Mouse (Mus musculus): Measurements from ENCODE around the gene Syt11. TPM values are rescaled to one million over a fixed set of nuclear protein-coding genes. Genes with fewer than 3 reads are reported as not detected.
"Not testable (repeated sequence)": the region's sequence is repeated elsewhere in the genome, so short reads cannot be mapped to it uniquely, and the experiment has no call there.

Syt11 gene
- polyA plus RNA-seq, 1 experiment from 2014 or later: 200 TPM

GRCm38 (mm10) chr3:88717198-88717798 lies 57.7 kb downstream of the Syt11 start:
- Histone ChIP-seq H3K27me3 (no peaks in the 10 kb centered on the region), H3K4me2 (peak overlapping the region; percentile 79), H3K4me1 (peaks cover 13% of the 10 kb centered on the region), H3K4me3 (replicated peaks) (peak overlapping the region; percentile 80), H3K36me3 (replicated peaks) (peaks cover 43% of the 10 kb centered on the region), H3K27ac (peak overlapping the region; percentile 71), H3K9me3 (no peaks in the 10 kb centered on the region), H3K9ac (peak overlapping the region; percentile 68)
- ATAC-seq (ENCODE audit: low FRiP score): peak; percentile 71
- WGBS: 7% methylated on average over 9 of the region's 9 CpGs

- no peaks in the 10 kb centered on the region for H3K9me3 ChIP-seq
- H3K4me2 ChIP-seq: peak within 1 kb of the TSS; percentile 79
- 3% methylated on average over 27 of the region's 27 CpGs for WGBS
- H3K27me3 ChIP-seq: no peaks in the 10 kb centered on the region
- peak within 1 kb of the TSS; percentile 80 for H3K4me3 ChIP-seq (replicated peaks)
- H3K9ac ChIP-seq: peak within 1 kb of the TSS; percentile 68
- H3K4me1 ChIP-seq: peaks cover 13% of the 10 kb centered on the region
- peak within 1 kb of the TSS; percentile 71 for H3K27ac ChIP-seq
- ATAC-seq (ENCODE audit: low FRiP score): peak; percentile 95
- H3K36me3 ChIP-seq (replicated peaks): peaks cover 50% of the 10 kb centered on the region
These were observed 58.4 kb downstream of the Syt11 start, which contains the start of gene Rit1 for GRCm38 (mm10) chr3:88716399-88717197. Rit1 (plus strand) TSS chr3:88716838.

GRCm38 (mm10) chr3:88715716-88716115 lies 59.2 kb downstream of the Syt11 start:
- ATAC-seq (ENCODE audit: low FRiP score); H3K9me3 ChIP-seq; H3K27ac ChIP-seq; H3K4me2 ChIP-seq; H3K4me3 ChIP-seq (replicated peaks); H3K9ac ChIP-seq; H3K27me3 ChIP-seq: not testable (repeated sequence)
- H3K4me1 ChIP-seq: peaks cover 13% of the 10 kb centered on the region
- WGBS: 90% methylated on average over 5 of the region's 5 CpGs
- peaks cover 53% of the 10 kb centered on the region for H3K36me3 ChIP-seq (replicated peaks)

- Histone ChIP-seq H3K36me3 (replicated peaks) (peaks cover 53% of the 10 kb centered on the region), H3K27ac (no peak overlapping the region), H3K9me3 (no peaks in the 10 kb centered on the region), H3K4me1 (peaks cover 13% of the 10 kb centered on the region), H3K4me3 (replicated peaks) (no peak overlapping the region), H3K4me2 (no peak overlapping the region), H3K27me3 (no peaks in the 10 kb centered on the region), H3K9ac (no peak overlapping the region)
- 83% methylated on average over 2 of the region's 2 CpGs for WGBS
- no peak for ATAC-seq (ENCODE audit: low FRiP score)
These were observed 60.2 kb downstream of the Syt11 start for GRCm38 (mm10) chr3:88714725-88715124.

DNA sequence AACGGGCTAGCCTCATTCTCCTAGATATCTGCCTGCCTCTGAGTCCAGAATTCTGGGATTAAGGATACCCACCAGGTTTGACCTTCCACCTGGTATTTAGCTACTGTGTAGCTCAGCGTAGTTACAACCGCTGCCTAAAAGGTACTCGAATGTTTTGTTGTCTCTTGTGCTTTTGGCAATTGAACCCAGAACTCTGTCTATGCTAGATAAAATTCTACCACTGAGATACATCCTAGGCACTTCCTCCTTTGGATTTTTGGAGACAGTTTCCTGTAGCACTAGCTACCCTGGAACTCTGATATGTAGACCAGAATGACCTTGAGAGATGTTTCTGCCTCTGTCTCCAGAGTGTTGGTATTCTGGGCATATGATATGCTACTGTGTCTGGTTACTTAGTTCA lies 61.3 kb downstream of the Syt11 start:
- Histone ChIP-seq H3K9ac (no peak overlapping the region), H3K27ac (no peak overlapping the region), H3K36me3 (replicated peaks) (peaks cover 53% of the 10 kb centered on the region), H3K4me3 (replicated peaks) (no peak overlapping the region), H3K27me3 (no peaks in the 10 kb centered on the region), H3K4me2 (no peak overlapping the region), H3K4me1 (peaks cover 13% of the 10 kb centered on the region), H3K9me3 (no peaks in the 10 kb centered on the region)
- ATAC-seq (ENCODE audit: low FRiP score): no peak
- WGBS: 97% methylated on average over 4 of the region's 4 CpGs

DNA sequence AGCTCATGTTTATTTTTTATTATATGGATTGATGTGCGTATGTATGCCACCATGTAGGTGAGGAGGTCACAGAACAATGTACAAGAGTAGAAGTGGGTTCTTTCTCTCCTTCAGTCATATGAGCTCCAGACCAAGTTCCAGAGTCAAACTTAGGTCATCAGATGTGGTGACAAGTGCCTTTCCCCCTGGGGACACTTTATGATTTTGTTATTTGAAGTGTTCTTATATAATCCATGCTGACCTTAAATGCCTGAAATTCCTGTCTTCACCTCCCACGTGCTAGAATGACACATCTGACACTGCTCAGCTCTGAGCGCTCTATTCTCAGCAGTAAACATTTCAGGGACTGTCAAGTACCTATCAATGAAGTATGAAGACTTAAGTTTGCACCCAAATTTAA lies 73.7 kb downstream of the Syt11 start:
- no peak overlapping the region for H3K4me2 ChIP-seq
- H3K27ac ChIP-seq: no peak overlapping the region
- peaks cover 94% of the 10 kb centered on the region for H3K36me3 ChIP-seq (replicated peaks)
- H3K27me3 ChIP-seq: no peaks in the 10 kb centered on the region
- no peak for ATAC-seq (ENCODE audit: low FRiP score)
- WGBS: 85% methylated on average over 3 of the region's 3 CpGs
- H3K4me3 ChIP-seq (replicated peaks): no peak overlapping the region
- H3K9ac ChIP-seq: no peak overlapping the region
- no peaks in the 10 kb centered on the region for H3K4me1 ChIP-seq
- no peaks in the 10 kb centered on the region for H3K9me3 ChIP-seq

DNA sequence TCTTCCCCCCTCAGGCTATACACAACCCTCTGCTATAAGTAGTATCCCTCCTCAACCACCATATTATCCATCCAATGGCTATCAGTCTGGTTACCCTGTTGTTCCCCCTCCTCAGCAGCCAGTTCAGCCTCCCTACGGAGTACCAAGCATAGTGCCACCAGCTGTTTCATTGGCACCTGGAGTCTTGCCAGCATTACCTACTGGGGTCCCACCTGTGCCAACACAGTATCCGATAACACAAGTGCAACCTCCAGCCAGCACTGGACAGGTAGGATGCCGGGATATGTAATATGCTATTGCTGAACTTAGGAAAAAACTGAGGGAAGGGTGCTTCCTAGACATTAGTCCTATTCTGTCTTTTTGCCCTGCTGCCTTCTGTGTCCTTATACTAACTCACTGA lies 74.7 kb downstream of the Syt11 start:
- no peak overlapping the region for H3K4me2 ChIP-seq
- peaks cover 96% of the 10 kb centered on the region for H3K36me3 ChIP-seq (replicated peaks)
- no peaks in the 10 kb centered on the region for H3K4me1 ChIP-seq
- WGBS: 90% methylated on average over 3 of the region's 3 CpGs
- H3K9me3 ChIP-seq: no peaks in the 10 kb centered on the region
- H3K27me3 ChIP-seq: no peaks in the 10 kb centered on the region
- H3K4me3 ChIP-seq (replicated peaks): no peak overlapping the region
- H3K27ac ChIP-seq: no peak overlapping the region
- no peak overlapping the region for H3K9ac ChIP-seq
- no peak for ATAC-seq (ENCODE audit: low FRiP score)

GRCm38 (mm10) chr3:88698834-88699233 lies 76.1 kb downstream of the Syt11 start:
- H3K36me3 ChIP-seq (replicated peaks): peaks cover 95% of the 10 kb centered on the region
- H3K27ac ChIP-seq: no peak overlapping the region

GRCm38 (mm10) chr3:88698051-88698450 lies 76.9 kb downstream of the Syt11 start:
- no peak overlapping the region for H3K9ac ChIP-seq
- no peak for ATAC-seq (ENCODE audit: low FRiP score)
- H3K4me2 ChIP-seq: no peak overlapping the region
- H3K4me1 ChIP-seq: no peaks in the 10 kb centered on the region
- no peak overlapping the region for H3K27ac ChIP-seq
- H3K36me3 ChIP-seq (replicated peaks): peaks cover 94% of the 10 kb centered on the region
- no peaks in the 10 kb centered on the region for H3K27me3 ChIP-seq
- H3K9me3 ChIP-seq: no peaks in the 10 kb centered on the region
- WGBS: 88% methylated on average over 1 of the region's 1 CpGs
- no peak overlapping the region for H3K4me3 ChIP-seq (replicated peaks)

More at GRCm38 (mm10) chr3:88698834-88699233, 76.1 kb downstream of the Syt11 start:
- Histone ChIP-seq H3K9ac (no peak overlapping the region), H3K27me3 (no peaks in the 10 kb centered on the region), H3K4me2 (no peak overlapping the region), H3K4me3 (replicated peaks) (no peak overlapping the region), H3K9me3 (no peaks in the 10 kb centered on the region), H3K4me1 (no peaks in the 10 kb centered on the region)
- WGBS: 94% methylated on average over 6 of the region's 6 CpGs
- ATAC-seq (ENCODE audit: low FRiP score): no peak

DNA sequence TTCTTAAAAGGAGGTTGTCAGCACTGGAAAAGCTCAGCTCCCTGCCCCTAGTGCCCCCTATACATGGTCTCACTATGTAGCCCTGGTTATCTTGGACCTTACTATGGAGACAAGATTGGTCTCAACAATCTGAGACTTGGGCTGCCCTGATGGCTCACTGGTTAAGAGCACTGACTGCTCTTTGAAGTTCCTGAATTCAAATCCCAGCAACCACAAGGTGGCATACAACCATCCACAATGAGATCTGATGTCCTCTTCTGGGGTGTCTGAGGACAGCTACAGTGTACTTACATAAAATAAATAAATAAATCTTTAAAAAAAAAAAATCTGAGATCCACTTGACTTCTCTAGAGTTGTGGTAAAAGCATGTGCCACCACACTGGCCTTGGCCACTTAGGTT lies 79.4 kb downstream of the Syt11 start:
- H3K27ac ChIP-seq: no peak overlapping the region
- peaks cover 95% of the 10 kb centered on the region for H3K36me3 ChIP-seq (replicated peaks)
- ATAC-seq (ENCODE audit: low FRiP score): no peak
- no peaks in the 10 kb centered on the region for H3K27me3 ChIP-seq
- no peaks in the 10 kb centered on the region for H3K9me3 ChIP-seq
- H3K9ac ChIP-seq: no peak overlapping the region
- no peak overlapping the region for H3K4me3 ChIP-seq (replicated peaks)
- H3K4me2 ChIP-seq: no peak overlapping the region
- H3K4me1 ChIP-seq: no peaks in the 10 kb centered on the region

Data from forebrain, embryonic 12.5 days (tissue).